Mouse (Mus musculus) heart, adult 2 months (tissue): Measurements from ENCODE around the gene Add2.

Source experiments
- CTCF ChIP-seq: fragments of 200-600 bp; IDR thresholded peaks from 2 replicates; pipeline ENCODE4 v1.8.1; 2022; ENCODE audit warnings: antibody characterized with exemption, mild to moderate bottlenecking, moderate library complexity
- EP300 ChIP-seq: fragments of 200-500 bp; IDR thresholded peaks from 2 replicates; pipeline ENCODE4 v1.6.1; 2011; ENCODE audit warnings: low read depth, low read length, control low read depth; ENCODE audit not compliant: insufficient read depth

DNA sequence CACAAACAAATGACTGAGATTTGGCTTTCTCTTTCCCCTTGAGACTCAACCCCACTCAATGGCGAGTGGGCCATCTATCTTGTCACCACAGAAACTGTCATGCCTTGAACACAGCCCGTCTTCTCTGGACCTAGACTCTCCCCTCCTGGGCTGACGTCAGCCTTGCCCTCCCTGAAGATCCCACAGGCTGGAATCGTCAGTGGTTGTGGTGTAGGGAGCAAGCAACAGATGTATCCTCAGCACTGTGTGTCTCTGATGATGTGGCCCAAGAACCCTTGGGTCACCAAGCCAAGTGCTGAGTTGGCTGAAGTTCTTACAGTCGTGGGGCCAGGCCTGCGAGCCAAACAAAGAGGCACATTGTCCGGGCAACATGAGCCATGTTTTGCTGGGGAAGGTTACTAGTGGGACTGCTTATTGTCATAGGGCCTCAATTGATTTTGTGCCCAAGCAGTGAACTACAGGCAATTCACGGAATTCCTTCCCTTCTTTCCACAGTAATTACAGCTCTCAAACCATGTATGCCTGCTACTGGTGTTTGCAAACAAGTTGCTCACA lies 125.0 kb downstream of the Add2 start:
- TF ChIP-seq EP300 = no peak
- TF ChIP-seq CTCF = no peak
